Mouse (Mus musculus) megakaryocyte-erythroid progenitor cell, adult 5-6 weeks (primary cell): ENCODE data around the gene Dbi. TPM values are rescaled to one million over a fixed set of nuclear protein-coding genes. Genes with fewer than 3 reads are reported as not detected.

Experiments used
- ATAC-seq: replicated peaks from 2 replicates; pipeline ENCODE4 v1.8.0; 2016; ENCODE audit warnings: mild to moderate bottlenecking, inconsistent platforms; ENCODE audit not compliant: severe bottlenecking, poor library complexity, low FRiP score, low TSS enrichment
- total RNA-seq, 2 experiments: library from RNA; stranded (forward) in 1 of 2; stranded (reverse) in 1 of 2; fragments of 200-1000, 215-1000 nt in 1 of 2; fragments of >200 nt in 1 of 2; fragmentation: Nextera tagmentation in 1 of 2; gene quantifications; 2 replicates each; pipeline ENCODE4 v1.2.3; 2014 to 2017

Gene Dbi
- total RNA-seq, 2 experiments from 2014 or later, result 135 to 154 TPM

- ATAC-seq, result no peak
Observed at GRCm38 (mm10) chr1:120090880-120091570, 29.9 kb downstream of the Dbi start.

- ATAC-seq, result no peak
Observed at GRCm38 (mm10) chr1:120089180-120089579, 31.7 kb downstream of the Dbi start.

GRCm38 (mm10) chr1:120086644-120087043 lies 34.2 kb downstream of the Dbi start:
- no peak for ATAC-seq

DNA sequence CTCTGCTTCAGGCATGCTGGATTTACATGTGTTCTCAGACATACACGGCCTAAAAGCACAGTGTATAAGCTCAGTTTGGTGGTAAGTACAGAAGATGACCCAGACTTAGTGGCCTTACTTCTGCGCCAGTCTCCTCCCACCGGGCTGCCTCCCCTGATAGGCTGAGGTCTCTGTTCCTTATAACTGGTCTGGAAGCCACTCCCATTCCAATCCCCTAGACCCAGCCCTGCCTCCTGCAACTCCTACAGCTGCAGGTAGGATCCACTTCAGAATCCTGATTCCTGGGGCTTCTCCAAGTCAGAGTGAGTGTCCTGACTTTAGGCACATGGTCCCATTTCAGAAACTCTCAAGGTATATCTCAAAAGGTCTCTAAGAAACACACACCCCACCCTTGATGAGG lies 35.2 kb downstream of the Dbi start:
- no peak for ATAC-seq

DNA sequence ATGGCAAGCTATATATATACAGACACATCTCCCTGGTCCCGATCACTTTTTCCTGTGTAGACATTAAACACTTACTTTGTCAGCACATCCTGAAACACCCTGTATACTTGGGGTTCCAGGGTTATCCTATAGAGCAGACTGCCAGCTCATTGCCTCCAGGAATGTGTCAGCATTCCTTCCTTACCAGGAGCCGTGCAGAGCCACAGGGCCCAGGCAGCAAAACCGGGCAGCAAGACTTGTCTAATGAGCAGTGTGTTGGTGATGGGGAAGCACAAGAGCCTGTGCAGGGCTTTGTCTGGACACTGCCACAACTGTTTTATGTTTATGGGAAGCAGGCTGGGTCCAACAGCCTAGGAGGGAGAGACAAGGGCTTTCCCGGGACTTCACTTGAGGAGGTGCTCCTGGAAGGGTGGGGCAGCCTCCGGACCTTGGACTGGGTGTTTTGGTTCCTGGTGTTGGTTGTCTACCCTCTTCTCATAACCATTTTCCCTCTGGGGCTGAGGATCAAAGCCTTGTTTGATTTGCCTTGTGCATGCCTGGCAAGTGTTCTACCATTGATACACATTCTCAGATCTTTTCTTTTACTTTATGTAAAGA lies 36.9 kb downstream of the Dbi start:
- no peak for ATAC-seq

DNA sequence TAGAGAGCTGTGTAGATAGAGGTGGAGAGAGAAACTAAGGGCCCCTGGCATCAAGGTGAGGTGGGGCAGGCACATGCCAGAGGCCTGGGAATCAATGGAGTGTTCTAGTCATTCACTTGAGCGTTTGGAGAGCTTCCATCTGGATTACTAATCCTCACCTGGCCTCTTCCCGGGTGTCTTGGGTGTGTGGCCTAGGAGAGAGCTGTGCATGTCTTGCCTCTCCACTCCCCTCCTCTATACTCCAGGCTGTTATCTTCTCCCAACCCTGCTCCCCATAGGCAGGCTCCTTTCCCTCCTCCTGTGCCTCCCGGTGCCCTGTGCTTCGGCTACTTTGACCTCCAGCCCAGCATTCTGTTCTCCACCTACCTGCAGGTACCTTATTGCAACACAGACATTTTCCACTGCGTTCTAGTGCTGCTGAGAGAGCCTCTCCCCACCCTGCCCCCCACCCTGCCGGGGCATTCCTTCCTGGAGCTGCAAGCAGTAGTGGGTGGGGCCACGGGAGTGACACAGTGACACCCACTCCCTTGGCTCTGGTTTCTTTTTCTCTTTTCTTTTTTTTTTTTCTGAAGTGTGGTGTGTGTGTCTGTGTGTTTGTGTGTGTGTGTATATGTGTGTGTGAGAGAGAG lies 37.8 kb downstream of the Dbi start:
- no peak for ATAC-seq

GRCm38 (mm10) chr1:120080632-120081031 lies 40.2 kb downstream of the Dbi start:
- ATAC-seq, result no peak

DNA sequence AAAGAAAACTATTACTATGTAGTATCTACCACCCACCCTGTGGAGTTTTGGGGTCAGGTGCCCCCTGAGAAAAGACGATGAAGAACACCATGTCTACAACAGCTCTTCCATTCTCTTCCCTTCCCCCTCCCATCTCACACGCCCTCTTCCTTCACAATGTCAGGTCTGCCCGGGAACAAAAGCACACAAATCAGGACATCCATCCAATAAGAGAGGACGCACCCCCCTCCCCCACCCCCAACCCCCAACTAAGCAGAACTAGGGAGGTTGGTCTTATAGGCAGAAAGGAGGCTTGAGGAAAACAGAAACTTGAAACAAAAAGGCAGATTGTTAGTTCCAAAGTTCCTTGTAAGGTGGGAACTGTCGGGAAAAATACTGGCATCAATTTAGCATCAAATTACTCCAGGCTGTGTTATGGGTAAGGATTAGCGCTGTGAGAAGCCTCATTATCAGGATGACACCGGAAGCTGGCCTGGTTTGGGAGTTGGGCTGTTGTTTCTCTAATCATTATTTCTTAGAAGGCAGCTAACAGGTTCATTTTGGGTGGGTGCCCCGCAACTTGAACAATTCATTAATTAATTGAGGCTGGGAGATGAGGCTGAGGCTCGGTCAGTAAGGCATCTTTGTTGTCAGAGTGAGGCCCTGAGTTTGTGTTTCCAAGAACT lies 43.0 kb downstream of the Dbi start:
- no peak for ATAC-seq

DNA sequence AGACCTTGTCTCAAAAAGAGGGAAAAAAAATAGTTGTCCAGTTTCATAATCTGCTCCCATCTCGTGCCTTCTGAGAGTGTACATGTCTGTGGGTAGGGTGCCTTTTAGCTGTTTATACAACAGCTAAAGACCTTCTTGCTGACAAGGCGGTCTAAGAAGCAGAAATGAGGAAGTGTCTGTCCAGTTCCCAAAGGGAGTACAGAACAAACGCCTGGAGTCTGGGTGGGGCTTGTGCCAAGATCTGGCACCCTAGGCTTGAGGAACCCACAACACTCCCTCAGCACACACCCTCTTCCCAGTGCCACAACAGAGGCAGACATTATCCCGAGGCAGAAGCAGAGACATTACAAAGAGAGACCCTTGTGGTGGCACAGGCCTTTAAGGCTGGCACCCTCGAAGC lies 45.4 kb downstream of the Dbi start:
- no peak for ATAC-seq

DNA sequence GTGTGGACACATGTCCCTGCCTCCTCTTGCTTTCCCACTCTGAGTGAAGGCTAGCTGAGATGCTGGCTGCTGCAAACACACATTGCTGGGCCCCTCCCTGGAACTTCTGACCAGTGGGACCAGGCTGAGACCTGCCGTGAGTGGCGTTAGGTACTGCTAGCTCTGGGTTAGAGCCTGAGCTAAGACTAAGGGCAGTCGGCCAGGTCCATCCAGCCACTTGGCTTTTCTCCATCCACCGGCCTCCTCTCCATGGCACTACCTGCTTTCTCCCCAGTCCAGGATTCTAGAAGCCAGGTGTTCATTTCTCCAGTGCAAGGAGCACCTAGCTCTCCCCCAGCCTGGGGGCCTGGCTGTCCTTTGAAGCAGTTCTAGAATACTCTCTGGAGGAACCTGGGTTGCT lies 45.9 kb downstream of the Dbi start:
- no peak for ATAC-seq

DNA sequence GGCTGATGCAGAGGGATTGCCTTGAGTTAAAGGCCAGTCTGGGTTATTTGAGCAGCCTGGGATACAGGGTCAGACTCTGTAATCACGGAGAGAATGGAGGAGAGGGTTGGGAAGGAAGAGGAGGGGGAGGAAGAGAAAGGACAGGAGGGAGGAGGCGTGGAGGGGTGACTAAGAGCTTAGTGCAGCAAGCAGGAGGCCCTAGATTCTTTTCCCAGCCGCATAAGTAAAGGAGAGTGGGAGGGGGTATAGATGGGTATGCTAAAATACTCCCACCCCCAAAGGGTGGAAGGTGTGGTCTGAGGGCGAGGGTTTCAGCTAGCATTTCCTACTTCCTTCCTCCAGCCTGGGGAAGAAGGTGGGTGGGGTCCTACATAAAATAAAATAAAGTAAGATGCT lies 46.6 kb downstream of the Dbi start:
- no peak for ATAC-seq

DNA sequence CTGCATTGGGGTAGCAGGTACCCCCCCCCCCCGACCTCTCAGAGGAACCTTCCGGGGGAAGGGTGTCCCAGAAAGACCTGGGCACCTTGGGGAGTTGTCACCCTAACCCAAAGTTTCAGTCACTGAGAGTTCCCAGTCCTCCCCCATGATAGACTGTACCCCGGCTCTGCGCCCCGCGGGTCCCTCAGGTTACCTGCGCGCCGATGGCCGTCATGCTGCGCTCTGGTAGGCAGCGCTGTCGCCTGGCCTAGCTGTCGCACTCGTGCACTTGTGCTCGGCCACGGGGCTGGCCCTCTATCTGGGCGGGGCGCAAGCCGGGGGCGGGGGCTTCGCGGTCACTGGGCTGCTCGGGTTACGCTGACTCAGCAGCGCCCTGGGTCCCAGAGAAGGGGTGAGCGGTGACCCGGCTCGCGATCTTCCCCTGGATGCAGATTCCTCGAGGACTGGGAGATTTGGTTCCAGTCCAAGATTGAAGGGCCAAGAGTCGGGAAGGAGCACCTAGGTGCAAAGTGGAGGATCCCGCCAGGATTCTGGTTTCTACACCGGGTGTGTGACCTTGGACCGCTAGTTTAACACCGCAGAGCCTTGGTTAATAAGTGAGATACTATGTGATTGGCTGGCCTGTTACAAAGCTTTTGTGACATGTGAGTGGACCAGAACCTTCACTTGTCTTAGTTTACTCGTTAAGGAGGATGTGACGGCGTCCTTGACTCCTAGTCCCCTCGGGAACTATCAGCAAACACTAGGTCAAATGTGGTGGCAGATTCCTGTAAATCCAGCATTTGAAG lies 47.2 kb downstream of the Dbi start, which contains the start of gene Tmem37:
Gene Tmem37 (minus strand): TSS at position 556 of the 788 bp plus-strand sequence.
- peak; percentile 68 for ATAC-seq

DNA sequence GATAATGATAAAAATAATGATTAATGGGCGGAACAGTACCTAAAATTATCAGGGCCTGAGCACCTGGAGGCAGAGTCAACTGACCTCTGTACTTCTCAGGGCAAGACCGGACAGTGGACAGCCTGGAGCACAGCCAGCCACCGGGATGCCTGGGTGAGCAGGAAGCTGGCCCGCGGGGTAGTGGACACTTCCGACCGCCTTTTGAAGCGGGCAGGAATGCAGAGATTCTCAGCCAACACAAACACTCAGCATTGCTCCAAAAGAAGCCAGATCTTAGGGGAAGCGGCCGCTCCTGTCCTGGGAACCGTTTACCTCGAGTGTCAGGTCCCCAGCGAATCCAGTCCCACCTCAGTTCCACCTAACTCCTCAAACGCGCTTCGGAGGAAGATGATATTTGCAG lies 48.0 kb downstream of the Dbi start:
- no peak for ATAC-seq

DNA sequence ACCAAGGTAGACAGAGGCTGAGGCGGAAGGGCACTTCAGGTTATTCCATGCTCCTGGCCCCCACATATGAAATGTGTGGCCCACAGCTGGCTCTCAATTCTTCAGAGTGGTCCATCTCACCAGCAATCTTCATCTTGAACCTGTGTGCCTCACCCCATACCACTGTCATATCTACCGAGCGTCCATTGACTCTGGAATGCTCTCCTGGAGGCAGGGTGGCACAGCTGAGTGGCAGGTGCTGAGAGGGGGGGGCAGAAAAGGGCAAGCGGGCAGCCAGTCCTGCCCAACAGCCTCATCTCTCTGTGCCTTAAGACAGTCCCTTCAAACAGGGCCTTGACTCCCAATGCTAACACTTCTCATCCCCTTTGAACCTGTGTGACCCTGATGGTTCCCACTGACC lies 49.7 kb downstream of the Dbi start:
- ATAC-seq, result no peak

DNA sequence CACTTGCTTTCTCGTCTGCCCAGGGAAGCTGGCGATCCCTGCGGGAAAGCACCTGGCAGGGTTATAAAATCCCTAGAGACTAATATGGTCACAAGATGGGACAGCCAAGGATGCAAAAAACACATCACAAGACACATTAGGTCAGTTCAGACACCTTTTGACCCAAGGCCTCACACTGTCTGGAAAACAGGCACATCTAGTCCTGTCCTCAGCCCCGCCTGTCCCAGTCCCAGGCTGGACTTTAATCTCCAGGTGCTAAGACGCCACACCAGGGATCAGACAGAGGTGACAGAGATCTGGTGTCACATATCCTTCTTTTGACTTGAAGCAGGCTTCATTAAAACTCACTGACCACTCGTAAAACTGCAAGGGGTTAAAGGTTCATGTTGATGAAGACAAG lies 50.7 kb downstream of the Dbi start:
- no peak for ATAC-seq

DNA sequence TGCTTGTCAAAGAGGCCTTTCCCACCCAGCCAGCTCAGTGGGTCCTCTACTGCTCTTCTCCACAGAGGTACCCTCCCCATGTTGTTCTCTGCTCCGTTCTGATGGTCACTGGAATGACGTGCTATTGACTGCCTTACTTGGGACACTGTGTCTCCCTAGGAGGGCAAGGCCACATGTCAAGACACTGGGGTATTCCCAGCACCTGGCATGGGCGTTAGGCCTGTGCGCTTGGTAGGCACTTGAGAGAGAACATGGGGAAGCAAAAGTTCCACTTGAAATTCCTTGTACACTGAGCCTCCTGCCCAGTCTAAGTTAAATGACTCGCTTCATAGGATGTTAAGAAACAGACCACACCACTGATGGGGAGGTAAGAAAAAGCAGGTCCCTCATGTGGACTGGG lies 51.8 kb downstream of the Dbi start:
- ATAC-seq, result no peak

- no peak for ATAC-seq
Observed at GRCm38 (mm10) chr1:120066625-120067024, 54.3 kb downstream of the Dbi start.

GRCm38 (mm10) chr1:120066159-120066558 lies 54.7 kb downstream of the Dbi start:
- no peak for ATAC-seq

DNA sequence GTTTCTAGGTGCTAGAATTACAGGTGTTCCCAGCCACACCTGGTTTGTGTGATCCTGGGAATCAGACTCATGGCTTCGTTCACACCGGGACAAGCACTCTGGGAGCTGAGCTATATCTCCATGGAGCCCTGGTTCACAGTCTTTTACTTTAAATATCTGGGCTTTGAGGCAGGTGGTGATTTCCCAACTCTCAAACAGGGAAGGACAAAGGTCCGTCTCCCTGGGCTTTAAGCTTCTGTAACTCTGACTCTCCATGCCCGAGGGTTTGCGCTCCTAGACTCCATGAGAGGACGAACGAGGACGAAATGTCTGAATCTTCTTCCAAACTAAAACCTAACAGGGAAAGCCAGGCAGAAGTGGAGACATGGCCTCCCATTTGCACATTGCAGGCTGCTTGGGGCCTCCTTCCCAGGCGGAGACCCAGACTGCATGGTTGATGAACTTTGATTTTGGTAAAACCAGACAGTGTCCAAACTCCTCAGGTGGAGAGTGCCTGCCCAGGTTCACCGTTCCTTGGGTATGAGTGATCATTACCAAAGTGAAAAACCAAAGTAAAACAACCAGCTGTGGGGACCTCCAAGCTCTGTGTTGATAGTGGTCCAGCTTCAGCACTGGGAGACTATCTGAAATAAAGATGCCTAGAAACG lies 56.7 kb downstream of the Dbi start:
- ATAC-seq, result no peak
